Mouse (Mus musculus) midbrain, embryonic 14.5 days (tissue): ENCODE results near the gene Baiap2l1. TPM values are rescaled to one million over a fixed set of nuclear protein-coding genes. Genes with fewer than 3 reads are reported as not detected.

Experiments
- ATAC-seq: fragments of 200-750 bp; cut with Nextera tagmentation; 2 replicates; pipeline ENCODE4 v1.8.0; 2017; ENCODE audit warnings: moderate number of reproducible peaks, moderate library complexity; ENCODE audit not compliant: low FRiP score, low TSS enrichment
- DNase-seq: peaks from one replicate; pipeline ENCODE4 v3.0.0-alpha.2; 2015
- H3K27ac ChIP-seq: fragments of 300-500 bp; sonication (generic); replicated peaks from 2 replicates; pipeline ENCODE4 v1.5.1; 2014; ENCODE audit warnings: mild to moderate bottlenecking, low read depth, low read length, moderate library complexity
- H3K27me3 ChIP-seq: fragments of 300-500 bp; sonication (generic); 2 replicates; pipeline ENCODE4 v1.6.1; 2014; ENCODE audit warnings: low read length, control low read depth, mixed read lengths; ENCODE audit not compliant: control insufficient read depth, insufficient read depth
- H3K36me3 ChIP-seq: fragments of 300-500 bp; sonication (generic); 2 replicates; pipeline ENCODE4 v1.6.1; 2014; ENCODE audit warnings: low read length, control low read depth; ENCODE audit not compliant: control insufficient read depth, insufficient read depth
- H3K4me1 ChIP-seq: fragments of 300-500 bp; sonication (generic); 2 replicates; pipeline ENCODE4 v1.6.1; 2014; ENCODE audit warnings: mild to moderate bottlenecking, antibody characterized with exemption, low read length, control low read depth; ENCODE audit not compliant: control insufficient read depth, insufficient read depth
- H3K4me2 ChIP-seq: fragments of 300-500 bp; sonication (generic); 2 replicates; pipeline ENCODE4 v1.6.1; 2014; ENCODE audit warnings: mild to moderate bottlenecking, low read length, moderate library complexity
- H3K4me3 ChIP-seq: fragments of 300-500 bp; sonication (generic); replicated peaks from 2 replicates; pipeline ENCODE4 v1.5.1; 2014; ENCODE audit warnings: low read depth, low read length
- H3K9ac ChIP-seq: fragments of 300-500 bp; sonication (generic); replicated peaks from 2 replicates; pipeline ENCODE4 v1.6.1; 2014; ENCODE audit warnings: mild to moderate bottlenecking, low read length, moderate library complexity
- H3K9me3 ChIP-seq: fragments of 300-500 bp; sonication (generic); 2 replicates; pipeline ENCODE4 v1.6.1; 2016; ENCODE audit warnings: low read length, control low read depth, mixed read lengths; ENCODE audit not compliant: control insufficient read depth
- WGBS: fragments of 180-500 bp; shearing (Covaris S2); extraction: QIAGEN DNeasy Blood & Tissue Kit; methylation state at CpG from one replicate; pipeline ENCODE4 v1.1.7; 2014; 5-methylcytosine and 5-hydroxymethylcytosine counted together
- polyA plus RNA-seq: library from polyadenylated mRNA; unstranded; fragments of >200 nt; fragmentation: Nextera tagmentation; extraction: Ambion mirVana; gene quantifications from 2 replicates; pipeline ENCODE4 v1.2.1, GENCODE M21; 2014

Baiap2l1 gene
- polyA plus RNA-seq, 1 experiment from 2014 or later = 1.1 TPM

- no peak overlapping the region for H3K27ac ChIP-seq
- H3K36me3 ChIP-seq = no peaks in the 10 kb centered on the region
- H3K4me3 ChIP-seq = no peak overlapping the region
- ATAC-seq = no peak
- no peaks in the 10 kb centered on the region for H3K27me3 ChIP-seq
- H3K4me1 ChIP-seq = no peaks in the 10 kb centered on the region
- H3K9me3 ChIP-seq = no peaks in the 10 kb centered on the region
- no peak for DNase-seq
- 91% methylated on average over 11 of the region's 11 CpGs for WGBS
- no peak overlapping the region for H3K9ac ChIP-seq
- no peak overlapping the region for H3K4me2 ChIP-seq
Observed at GRCm38 (mm10) chr5:144334010-144334409, 23.9 kb downstream of the Baiap2l1 start.

GRCm38 (mm10) chr5:144322717-144323116, 35.2 kb downstream of the Baiap2l1 start:
- H3K4me1 ChIP-seq = no peaks in the 10 kb centered on the region
- no peak overlapping the region for H3K9ac ChIP-seq
- DNase-seq = no peak
- no peak overlapping the region for H3K4me3 ChIP-seq
- WGBS = 90% methylated on average over 3 of the region's 3 CpGs
- no peaks in the 10 kb centered on the region for H3K27me3 ChIP-seq
- H3K27ac ChIP-seq = no peak overlapping the region
- ATAC-seq = no peak
- no peak overlapping the region for H3K4me2 ChIP-seq
- no peaks in the 10 kb centered on the region for H3K9me3 ChIP-seq
- H3K36me3 ChIP-seq = no peaks in the 10 kb centered on the region

GRCm38 (mm10) chr5:144321681-144322080, 36.2 kb downstream of the Baiap2l1 start:
- no peaks in the 10 kb centered on the region for H3K36me3 ChIP-seq
- H3K4me2 ChIP-seq = no peak overlapping the region
- no peak overlapping the region for H3K27ac ChIP-seq
- no peaks in the 10 kb centered on the region for H3K27me3 ChIP-seq
- H3K9me3 ChIP-seq = no peaks in the 10 kb centered on the region
- no peak overlapping the region for H3K9ac ChIP-seq
- ATAC-seq = no peak
- no peaks in the 10 kb centered on the region for H3K4me1 ChIP-seq
- 88% methylated on average over 7 of the region's 7 CpGs for WGBS
- H3K4me3 ChIP-seq = no peak overlapping the region
- no peak for DNase-seq

GRCm38 (mm10) chr5:144318286-144318685, 39.6 kb downstream of the Baiap2l1 start:
- no peak overlapping the region for H3K27ac ChIP-seq

GRCm38 (mm10) chr5:144317426-144317825, 40.5 kb downstream of the Baiap2l1 start:
- no peak overlapping the region for H3K9ac ChIP-seq
- H3K9me3 ChIP-seq = no peaks in the 10 kb centered on the region
- no peak overlapping the region for H3K27ac ChIP-seq
- DNase-seq = no peak
- H3K27me3 ChIP-seq = no peaks in the 10 kb centered on the region
- ATAC-seq = no peak
- no peak overlapping the region for H3K4me2 ChIP-seq
- no peaks in the 10 kb centered on the region for H3K36me3 ChIP-seq
- no peaks in the 10 kb centered on the region for H3K4me1 ChIP-seq
- no peak overlapping the region for H3K4me3 ChIP-seq
- WGBS = 94% methylated on average over 8 of the region's 8 CpGs

More at GRCm38 (mm10) chr5:144318286-144318685, 39.6 kb downstream of the Baiap2l1 start:
- DNase-seq (no peak), ATAC-seq (no peak)
- 57% methylated on average over 6 of the region's 6 CpGs for WGBS
- Histone ChIP-seq H3K4me1 (no peaks in the 10 kb centered on the region), H3K4me2 (no peak overlapping the region), H3K9ac (no peak overlapping the region), H3K27me3 (no peaks in the 10 kb centered on the region), H3K9me3 (no peaks in the 10 kb centered on the region), H3K4me3 (no peak overlapping the region), H3K36me3 (no peaks in the 10 kb centered on the region)

GRCm38 (mm10) chr5:144316442-144316841, 41.5 kb downstream of the Baiap2l1 start:
- Histone ChIP-seq H3K4me3 (no peak overlapping the region), H3K27me3 (no peaks in the 10 kb centered on the region), H3K9me3 (no peaks in the 10 kb centered on the region), H3K4me2 (no peak overlapping the region), H3K27ac (no peak overlapping the region), H3K4me1 (no peaks in the 10 kb centered on the region), H3K9ac (no peak overlapping the region), H3K36me3 (no peaks in the 10 kb centered on the region)
- ATAC-seq (no peak), DNase-seq (no peak)
- 74% methylated on average over 3 of the region's 3 CpGs for whole genome bisulfite sequencing

GRCm38 (mm10) chr5:144314731-144315494, 43.0 kb downstream of the Baiap2l1 start:
- H3K4me3 ChIP-seq = no peak overlapping the region
- 91% methylated on average over 12 of the region's 12 CpGs for WGBS
- no peak for DNase-seq
- no peaks in the 10 kb centered on the region for H3K9me3 ChIP-seq
- no peaks in the 10 kb centered on the region for H3K4me1 ChIP-seq
- no peak overlapping the region for H3K4me2 ChIP-seq
- H3K27me3 ChIP-seq = no peaks in the 10 kb centered on the region
- no peak for ATAC-seq
- H3K36me3 ChIP-seq = no peaks in the 10 kb centered on the region
- no peak overlapping the region for H3K27ac ChIP-seq
- no peak overlapping the region for H3K9ac ChIP-seq

GRCm38 (mm10) chr5:144313335-144313734, 44.6 kb downstream of the Baiap2l1 start:
- no peaks in the 10 kb centered on the region for H3K4me1 ChIP-seq
- no peak for ATAC-seq
- H3K27ac ChIP-seq = no peak overlapping the region
- no peak overlapping the region for H3K4me2 ChIP-seq
- no peak overlapping the region for H3K4me3 ChIP-seq
- H3K27me3 ChIP-seq = no peaks in the 10 kb centered on the region
- H3K9ac ChIP-seq = no peak overlapping the region
- DNase-seq = no peak
- H3K36me3 ChIP-seq = no peaks in the 10 kb centered on the region
- whole genome bisulfite sequencing = 52% methylated on average over 5 of the region's 5 CpGs
- no peaks in the 10 kb centered on the region for H3K9me3 ChIP-seq

- no peaks in the 10 kb centered on the region for H3K9me3 ChIP-seq
- H3K27ac ChIP-seq = no peak overlapping the region
- DNase-seq (no peak), ATAC-seq (no peak)
- no peaks in the 10 kb centered on the region for H3K36me3 ChIP-seq
- WGBS = 78% methylated on average over 7 of the region's 7 CpGs
- no peaks in the 10 kb centered on the region for H3K27me3 ChIP-seq
- no peak overlapping the region for H3K4me3 ChIP-seq
- H3K9ac ChIP-seq = no peak overlapping the region
- no peaks in the 10 kb centered on the region for H3K4me1 ChIP-seq
- H3K4me2 ChIP-seq = no peak overlapping the region
Observed at GRCm38 (mm10) chr5:144312183-144312582, 45.7 kb downstream of the Baiap2l1 start.
